Mouse (Mus musculus) G1E (cell line): Measurements from ENCODE around the gene Ptprj. TPM values are rescaled to one million over a fixed set of nuclear protein-coding genes. Genes with fewer than 3 reads are reported as not detected.
A peak's percentile ranks its signal among the peaks of the same experiment; 100 is the strongest.
"Not testable (repeated sequence)": the region's sequence is repeated elsewhere in the genome, so short reads cannot be mapped to it uniquely, and the experiment has no call there.

Source experiments
- ATAC-seq: 2 replicates; pipeline ENCODE4 v1.8.0; 2016; ENCODE audit warnings: mild to moderate bottlenecking; ENCODE audit not compliant: insufficient number of reproducible peaks, poor library complexity, low FRiP score, severe bottlenecking; ENCODE audit errors: extremely low read depth
- DNase-seq: peaks from one replicate; pipeline ENCODE4 v3.0.0; 2012; ENCODE audit warnings: low spot score
- H3K27me3 ChIP-seq: 2 replicates; pipeline ENCODE4 v1.6.1; 2012; ENCODE audit warnings: mild to moderate bottlenecking, low read length, inconsistent platforms; ENCODE audit not compliant: insufficient read depth
- H3K36me3 ChIP-seq: replicated peaks from 2 replicates; pipeline ENCODE3; 2012; ENCODE audit warnings: mild to moderate bottlenecking, inconsistent platforms
- H3K4me1 ChIP-seq: 2 replicates; pipeline ENCODE4 v1.6.1; 2012; ENCODE audit warnings: low read depth, low read length, inconsistent platforms, mixed read lengths; ENCODE audit not compliant: insufficient read depth
- H3K4me3 ChIP-seq: 2 replicates; pipeline ENCODE4 v1.5.1; 2012; ENCODE audit warnings: low read depth, mild to moderate bottlenecking, inconsistent platforms, low read length, moderate library complexity, mixed read lengths
- H3K9me3 ChIP-seq: replicated peaks from 2 replicates; pipeline ENCODE4 v1.6.1; 2012; ENCODE audit warnings: inconsistent platforms
- CTCF ChIP-seq: IDR thresholded peaks from 2 replicates; pipeline ENCODE4 v1.5.1; 2012; ENCODE audit warnings: low read depth, low read length, inconsistent platforms, mixed read lengths
- GATA1 ChIP-seq: IDR thresholded peaks from 2 replicates; pipeline ENCODE4 v1.6.1; 2012; ENCODE audit warnings: borderline replicate concordance, low read length, inconsistent platforms, mixed read lengths
- GATA2 ChIP-seq: IDR thresholded peaks from 2 replicates; pipeline ENCODE4 v1.6.1; 2012; ENCODE audit warnings: low read depth, low read length, inconsistent platforms, borderline replicate concordance
- POLR2AphosphoS5 ChIP-seq: IDR thresholded peaks from 2 replicates; pipeline ENCODE4 v1.6.1; 2012; ENCODE audit warnings: low read depth, low read length, inconsistent platforms; ENCODE audit not compliant: insufficient replicate concordance
- TAL1 ChIP-seq: conservative IDR thresholded peaks from 2 replicates; pipeline ENCODE4 v1.6.1; 2012; ENCODE audit warnings: low read depth, low read length, inconsistent platforms, mixed read lengths
- polyA plus RNA-seq: library from polyadenylated mRNA; stranded (reverse); fragments of >175 nt; gene quantifications from 2 replicates; pipeline ENCODE4 v1.2.3, GENCODE M21; 2012
- total RNA-seq, 2 experiments: library from RNA; stranded (forward) in 1 of 2; stranded (reverse) in 1 of 2; fragments of 200-1000 nt in 1 of 2; fragments of >200 nt in 1 of 2; fragmentation: Nextera tagmentation in 1 of 2; gene quantifications; 2 replicates each; pipeline ENCODE4 v1.2.3; 2014 to 2017

Gene Ptprj
- total and polyA plus RNA-seq, 3 experiments, result 0.02 to 0.44 TPM; not detected in 1

- no peak for ATAC-seq
- Histone ChIP-seq H3K9me3 (no peaks in the 10 kb centered on the region), H3K4me1 (no peaks in the 10 kb centered on the region), H3K27me3 (peaks cover 3% of the 10 kb centered on the region), H3K4me3 (no peak overlapping the region), H3K36me3 (no peaks in the 10 kb centered on the region)
- DNase-seq, result no peak
- TF ChIP-seq GATA1 (no peak), TAL1 (no peak), GATA2 (no peak), POLR2AphosphoS5 (no peak), CTCF (no peak)
Measured at GRCm38 (mm10) chr2:90457946-90458345, 122.5 kb downstream of the Ptprj start.

- Histone ChIP-seq H3K9me3 (no peaks in the 10 kb centered on the region), H3K4me3 (no peak overlapping the region), H3K27me3 (peaks cover 3% of the 10 kb centered on the region), H3K36me3 (no peaks in the 10 kb centered on the region), H3K4me1 (no peaks in the 10 kb centered on the region)
- DNase-seq, result no peak
- TF ChIP-seq CTCF, result no peak
- TF ChIP-seq TAL1, result no peak
- TF ChIP-seq POLR2AphosphoS5, result no peak
- TF ChIP-seq GATA1, result no peak
- no peak for TF ChIP-seq GATA2
- no peak for ATAC-seq
Measured at GRCm38 (mm10) chr2:90452380-90452779, 128.1 kb downstream of the Ptprj start.

GRCm38 (mm10) chr2:90448967-90449740, 131.3 kb downstream of the Ptprj start:
- Histone ChIP-seq H3K4me1 (no peaks in the 10 kb centered on the region), H3K36me3 (no peaks in the 10 kb centered on the region), H3K9me3 (no peaks in the 10 kb centered on the region), H3K27me3 (peaks cover 3% of the 10 kb centered on the region; the same call in 1 of the 2 replicates), H3K4me3 (no peak overlapping the region)
- DNase-seq (no peak), ATAC-seq (no peak)
- no peak for TF ChIP-seq CTCF

- TF ChIP-seq POLR2AphosphoS5 (no peak), CTCF (no peak), GATA2 (no peak), GATA1 (no peak), TAL1 (no peak)
- DNase-seq, result no peak
- no peak for ATAC-seq
- H3K36me3 ChIP-seq, result no peaks in the 10 kb centered on the region
- no peaks in the 10 kb centered on the region for H3K27me3 ChIP-seq
- no peak overlapping the region for H3K4me3 ChIP-seq
- no peaks in the 10 kb centered on the region for H3K9me3 ChIP-seq
- H3K4me1 ChIP-seq, result no peaks in the 10 kb centered on the region
Measured at GRCm38 (mm10) chr2:90443811-90444210, 136.6 kb downstream of the Ptprj start.

GRCm38 (mm10) chr2:90441811-90442210, 138.6 kb downstream of the Ptprj start:
- H3K9me3 ChIP-seq, DNase-seq, H3K36me3 ChIP-seq, H3K27me3 ChIP-seq, H3K4me3 ChIP-seq, ATAC-seq, H3K4me1 ChIP-seq: not testable (repeated sequence)

- H3K9me3 ChIP-seq, DNase-seq, H3K4me1 ChIP-seq, ATAC-seq, H3K36me3 ChIP-seq, H3K4me3 ChIP-seq, H3K27me3 ChIP-seq: not testable (repeated sequence)
Measured at GRCm38 (mm10) chr2:90440169-90440568, 140.3 kb downstream of the Ptprj start.

GRCm38 (mm10) chr2:90437453-90437852, 143.0 kb downstream of the Ptprj start:
- not testable (repeated sequence) for H3K36me3 ChIP-seq, H3K9me3 ChIP-seq, ATAC-seq, H3K4me3 ChIP-seq, H3K4me1 ChIP-seq, DNase-seq, H3K27me3 ChIP-seq

GRCm38 (mm10) chr2:90429782-90430181, 150.7 kb downstream of the Ptprj start:
- not testable (repeated sequence) for H3K9me3 ChIP-seq, H3K27me3 ChIP-seq, H3K36me3 ChIP-seq, H3K4me3 ChIP-seq, DNase-seq, H3K4me1 ChIP-seq
- peak; percentile 40; the same call in 1 of the 2 replicates for ATAC-seq

- H3K4me3 ChIP-seq, H3K9me3 ChIP-seq, H3K36me3 ChIP-seq, DNase-seq, H3K27me3 ChIP-seq, ATAC-seq, H3K4me1 ChIP-seq: not testable (repeated sequence)
Measured at GRCm38 (mm10) chr2:90428988-90429717, 151.3 kb downstream of the Ptprj start.

- H3K36me3 ChIP-seq, ATAC-seq, H3K4me1 ChIP-seq, DNase-seq, H3K4me3 ChIP-seq, H3K27me3 ChIP-seq, H3K9me3 ChIP-seq: not testable (repeated sequence)
Measured at GRCm38 (mm10) chr2:90424937-90425336, 155.5 kb downstream of the Ptprj start.
